Mouse (Mus musculus): ENCODE results near the gene Tmem150c.

DNA sequence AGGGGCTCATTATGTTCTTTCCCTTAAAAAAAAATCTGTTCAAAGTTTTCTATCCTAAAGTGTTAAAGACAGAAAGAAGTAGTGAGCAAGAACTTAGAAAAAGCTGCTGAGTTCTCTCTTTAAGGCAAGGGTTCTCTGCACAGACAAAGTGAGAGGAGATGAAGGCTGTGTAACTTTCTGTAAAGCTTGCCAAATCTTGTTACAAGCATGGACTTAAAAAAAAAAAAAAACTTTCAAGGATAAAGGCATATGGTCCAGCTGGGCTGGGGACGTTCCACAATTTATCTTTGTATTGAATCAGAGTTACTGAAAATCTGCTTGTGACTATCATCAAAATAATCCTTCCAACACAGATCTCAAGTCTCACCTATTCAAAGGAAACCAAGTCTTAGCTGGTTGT is 21.4 kb upstream of the Tmem150c start:
- TF ChIP-seq CTCF (conservative IDR thresholded peaks at IDR 0.05; ENCODE audit: low read length) (no peak), NANOG (IDR thresholded peaks at IDR 0.05; ENCODE audit: borderline replicate concordance, low read length) (no peak), POU5F1 (IDR thresholded peaks at IDR 0.05; ENCODE audit: borderline replicate concordance, low read length) (no peak)
